8 mouse cellular contexts compared by ENCODE assay signal in the genomic region with DNA sequence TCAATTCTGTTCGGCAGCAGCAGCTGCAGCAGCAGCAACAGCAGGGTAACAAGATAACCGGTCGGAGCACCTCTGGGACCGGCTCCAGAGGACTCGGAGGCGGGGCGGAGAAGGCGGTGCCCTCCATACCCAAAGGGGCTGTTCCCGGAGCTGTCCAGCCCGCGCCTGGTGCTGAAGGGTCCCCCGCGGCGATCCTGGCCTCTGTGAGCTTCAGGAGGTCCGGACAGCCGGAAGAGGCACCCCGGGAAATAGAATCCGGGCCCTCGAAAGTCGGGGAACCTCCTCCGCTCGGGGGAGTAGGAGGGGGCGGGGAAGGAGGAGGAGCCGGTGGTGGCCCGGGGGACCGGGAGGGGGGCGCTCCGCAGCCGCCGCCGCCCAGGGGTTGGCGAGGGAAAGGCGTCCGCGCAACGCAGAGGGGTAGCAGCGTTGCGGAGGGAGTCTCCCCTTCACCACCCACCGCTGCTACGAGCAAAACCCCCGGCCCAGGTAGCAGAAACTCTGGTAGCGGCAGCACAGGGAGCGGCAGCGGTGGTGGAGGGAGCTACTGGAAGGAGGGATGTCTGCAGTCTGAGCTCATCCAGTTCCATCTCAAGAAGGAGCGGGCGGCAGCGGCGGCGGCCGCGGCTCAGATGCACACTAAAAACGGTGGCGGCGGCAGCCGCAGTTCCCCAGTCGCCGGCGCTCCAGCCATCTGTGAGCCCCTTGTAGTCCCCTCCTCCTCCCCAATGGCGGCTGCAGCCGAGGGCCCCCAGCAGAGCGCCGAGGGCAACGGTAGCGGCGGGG. TPM values are rescaled to one million over a fixed set of nuclear protein-coding genes. Genes with fewer than 3 reads are reported as not detected.
A peak's percentile ranks its signal among the peaks of the same experiment; 100 is the strongest.
DNase-seq lines count a peak whose midpoint lies in the region; ATAC-seq lines count a peak whose summit lies in the region.

No protein-coding gene starts in this region.

- H3K9me3 ChIP-seq in megakaryocyte, embryonic 14.5 days, result peaks cover 8% of the 10 kb centered on the region; the same call in 1 of the 2 replicates
- no peaks in the 10 kb centered on the region for H3K9me3 ChIP-seq in embryonic facial prominence, embryonic 14.5 days (ENCODE audit: control insufficient read depth, low read length)
- H3K9me3 ChIP-seq in heart, embryonic 10.5 days, result no peaks in the 10 kb centered on the region
- H3K9me3 ChIP-seq in kidney, embryonic 14.5 days (ENCODE audit: control insufficient read depth, low read length), result no peaks in the 10 kb centered on the region
- no peaks in the 10 kb centered on the region for H3K9me3 ChIP-seq in limb, embryonic 13.5 days
- no peaks in the 10 kb centered on the region for H3K9me3 ChIP-seq in midbrain, embryonic 15.5 days
- H3K9me3 ChIP-seq in stomach, embryonic 15.5 days, result no peaks in the 10 kb centered on the region

- H3K36me3 ChIP-seq in megakaryocyte, embryonic 14.5 days (replicated peaks; ENCODE audit: low read length), result no peaks in the 10 kb centered on the region
- no peaks in the 10 kb centered on the region for H3K36me3 ChIP-seq in embryonic facial prominence, embryonic 14.5 days (ENCODE audit: control insufficient read depth, insufficient read depth, low read length)
- H3K36me3 ChIP-seq in heart, embryonic 10.5 days, result no peaks in the 10 kb centered on the region
- no peaks in the 10 kb centered on the region for H3K36me3 ChIP-seq in kidney, embryonic 14.5 days (ENCODE audit: control insufficient read depth, insufficient read depth, low read length)
- H3K36me3 ChIP-seq in limb, embryonic 13.5 days, result no peaks in the 10 kb centered on the region
- no peaks in the 10 kb centered on the region for H3K36me3 ChIP-seq in midbrain, embryonic 15.5 days (replicated peaks)
- no peaks in the 10 kb centered on the region for H3K36me3 ChIP-seq in stomach, embryonic 15.5 days

- H3K4me3 ChIP-seq in megakaryocyte, embryonic 14.5 days (replicated peaks), result peak overlapping the region; percentile 86
- H3K4me3 ChIP-seq in embryonic facial prominence, embryonic 14.5 days (ENCODE audit: low read depth, low read length), result peak overlapping the region; percentile 57
- peak overlapping the region; percentile 66 for H3K4me3 ChIP-seq in heart, embryonic 10.5 days
- peak overlapping the region; percentile 46 for H3K4me3 ChIP-seq in kidney, embryonic 14.5 days (ENCODE audit: low read length)
- H3K4me3 ChIP-seq in limb, embryonic 13.5 days, result peak overlapping the region; percentile 55
- peak overlapping the region; percentile 79 for H3K4me3 ChIP-seq in midbrain, embryonic 15.5 days
- H3K4me3 ChIP-seq in stomach, embryonic 15.5 days (replicated peaks), result peak overlapping the region; percentile 53

- WGBS in embryonic facial prominence, embryonic 14.5 days, result under 1% methylated on average over 42 of the region's 65 CpGs
- WGBS in heart, embryonic 10.5 days, result 1% methylated on average over 62 of the region's 65 CpGs
- under 1% methylated on average over 56 of the region's 65 CpGs for WGBS in kidney, embryonic 14.5 days
- under 1% methylated on average over 64 of the region's 65 CpGs for WGBS in limb, embryonic 13.5 days
- WGBS in midbrain, embryonic 15.5 days, result under 1% methylated on average over 64 of the region's 65 CpGs
- WGBS in stomach, embryonic 15.5 days, result under 1% methylated on average over 63 of the region's 65 CpGs

- no peak for ATAC-seq in megakaryocyte, adult 5-6 weeks (ENCODE audit: poor library complexity, severe bottlenecking)
- ATAC-seq in embryonic facial prominence, embryonic 14.5 days (ENCODE audit: low read depth), result peak; percentile 88
- peak; percentile 95 for ATAC-seq in kidney, embryonic 14.5 days (ENCODE audit: low FRiP score, low TSS enrichment)
- peak; percentile 91 for ATAC-seq in limb, embryonic 13.5 days (ENCODE audit: low FRiP score, low read depth)
- ATAC-seq in midbrain, embryonic 15.5 days (replicated peaks), result peak; percentile 70
- peak; percentile 92 for ATAC-seq in stomach, embryonic 15.5 days (ENCODE audit: insufficient read depth, low FRiP score, low read depth)

- H3K9ac ChIP-seq in embryonic facial prominence, embryonic 14.5 days (ENCODE audit: low read depth, low read length), result peak overlapping the region; percentile 42
- peak overlapping the region; percentile 18; the same call in 1 of the 2 replicates for H3K9ac ChIP-seq in kidney, embryonic 14.5 days (ENCODE audit: low read depth, low read length)
- H3K9ac ChIP-seq in limb, embryonic 13.5 days, result peak overlapping the region; percentile 31; the same call in 1 of the 2 replicates
- H3K9ac ChIP-seq in midbrain, embryonic 15.5 days, result peak overlapping the region; percentile 81
- no peak overlapping the region for H3K9ac ChIP-seq in stomach, embryonic 15.5 days

- H3K27ac ChIP-seq in embryonic facial prominence, embryonic 14.5 days (replicated peaks; ENCODE audit: low read depth, low read length), result no peak overlapping the region; the same call in 1 of the 2 replicates
- H3K27ac ChIP-seq in heart, embryonic 10.5 days, result no peak overlapping the region
- no peak overlapping the region for H3K27ac ChIP-seq in kidney, embryonic 14.5 days (ENCODE audit: low read depth, low read length)
- no peak overlapping the region for H3K27ac ChIP-seq in limb, embryonic 13.5 days
- H3K27ac ChIP-seq in midbrain, embryonic 15.5 days, result peak overlapping the region; percentile 96
- H3K27ac ChIP-seq in stomach, embryonic 15.5 days, result no peak overlapping the region

- H3K4me2 ChIP-seq in embryonic facial prominence, embryonic 14.5 days (ENCODE audit: low read depth, low read length), result peak overlapping the region; percentile 93
- peak overlapping the region; percentile 91 for H3K4me2 ChIP-seq in kidney, embryonic 14.5 days (replicated peaks; ENCODE audit: low read depth, low read length)
- H3K4me2 ChIP-seq in limb, embryonic 13.5 days (replicated peaks), result peak overlapping the region; percentile 97
- H3K4me2 ChIP-seq in midbrain, embryonic 15.5 days, result peak overlapping the region; percentile 80
- peak overlapping the region; percentile 95 for H3K4me2 ChIP-seq in stomach, embryonic 15.5 days

- H3K27me3 ChIP-seq in megakaryocyte, embryonic 14.5 days (replicated peaks), result peaks cover 50% of the 10 kb centered on the region
- peaks cover 64% of the 10 kb centered on the region for H3K27me3 ChIP-seq in embryonic facial prominence, embryonic 14.5 days (replicated peaks; ENCODE audit: control insufficient read depth, insufficient read depth, low read length)
- H3K27me3 ChIP-seq in heart, embryonic 10.5 days (ENCODE audit: insufficient read depth, poor library complexity, severe bottlenecking), result peaks cover 63% of the 10 kb centered on the region
- H3K27me3 ChIP-seq in kidney, embryonic 14.5 days (ENCODE audit: control insufficient read depth, insufficient read depth, low read length), result peaks cover 53% of the 10 kb centered on the region
- H3K27me3 ChIP-seq in limb, embryonic 13.5 days, result peaks cover 76% of the 10 kb centered on the region
- no peaks in the 10 kb centered on the region for H3K27me3 ChIP-seq in midbrain, embryonic 15.5 days (replicated peaks)
- peaks cover 38% of the 10 kb centered on the region for H3K27me3 ChIP-seq in stomach, embryonic 15.5 days (replicated peaks)

- peaks cover 27% of the 10 kb centered on the region for H3K4me1 ChIP-seq in megakaryocyte, embryonic 14.5 days
- H3K4me1 ChIP-seq in embryonic facial prominence, embryonic 14.5 days (ENCODE audit: control insufficient read depth, insufficient read depth, low read length), result peaks cover 7% of the 10 kb centered on the region; the same call in 1 of the 2 replicates
- peaks cover 28% of the 10 kb centered on the region for H3K4me1 ChIP-seq in heart, embryonic 10.5 days
- 0 out of 2 replicates have a peak, but pooled peaks cover 7% of the 10 kb centered on the region for H3K4me1 ChIP-seq in kidney, embryonic 14.5 days (ENCODE audit: control insufficient read depth, insufficient read depth, low read length)
- H3K4me1 ChIP-seq in limb, embryonic 13.5 days, result peaks cover 30% of the 10 kb centered on the region
- peaks cover 43% of the 10 kb centered on the region for H3K4me1 ChIP-seq in midbrain, embryonic 15.5 days
- peaks cover 20% of the 10 kb centered on the region for H3K4me1 ChIP-seq in stomach, embryonic 15.5 days

- DNase-seq in embryonic facial prominence, embryonic 14.5 days (ENCODE audit: low spot score), result peak; percentile 91
- DNase-seq in heart, embryonic 10.5 days (ENCODE audit: low spot score), result peak; percentile 90

RNA-seq across cellular contexts. Expression of gene Soga3, which starts 3.4 kb away (rescaled TPM):
- 1.3 TPM in 1 of 2 replicates, not detected in the other for polyA plus RNA-seq in megakaryocyte, embryonic 14.5 days (2012; ENCODE audit: insufficient read depth, low replicate concordance)
- not detected in 2 replicates for total RNA-seq in megakaryocyte, adult 5-6 weeks (2015)
- total RNA-seq in megakaryocyte, adult 5-6 weeks (2017), result not detected in 2 replicates
- polyA plus RNA-seq in embryonic facial prominence, embryonic 14.5 days (2014; fragmentation: Nextera tagmentation; extraction: Ambion mirVana), result 5.0 TPM in 2 replicates
- 0.36 and 0.82 TPM in 2 replicates for polyA plus RNA-seq in heart, embryonic 10.5 days (2016; fragmentation: Nextera tagmentation; extraction: Ambion mirVana)
- polyA plus RNA-seq in kidney, embryonic 14.5 days (2014; fragmentation: Nextera tagmentation; extraction: Ambion mirVana), result 0.44 and 0.66 TPM in 2 replicates
- 0.94 and 1.5 TPM in 2 replicates for polyA plus RNA-seq in limb, embryonic 13.5 days (2015; fragmentation: Nextera tagmentation; extraction: Ambion mirVana)
- polyA plus RNA-seq in midbrain, embryonic 15.5 days (2015; fragmentation: Nextera tagmentation; extraction: Ambion mirVana), result 112 and 119 TPM in 2 replicates
- 3.2 and 4.2 TPM in 2 replicates for polyA plus RNA-seq in stomach, embryonic 15.5 days (2015; fragmentation: Nextera tagmentation; extraction: Ambion mirVana)

RNA-seq across cellular contexts. Expression of gene Gm49353, which starts 51.7 kb away (rescaled TPM):
- polyA plus RNA-seq in megakaryocyte, embryonic 14.5 days (2012; ENCODE audit: insufficient read depth, low replicate concordance), result not detected in 2 replicates
- not detected in 2 replicates for total RNA-seq in megakaryocyte, adult 5-6 weeks (2015)
- total RNA-seq in megakaryocyte, adult 5-6 weeks (2017), result not detected in 2 replicates
- 0.51 and 1.1 TPM in 2 replicates for polyA plus RNA-seq in embryonic facial prominence, embryonic 14.5 days (2014; fragmentation: Nextera tagmentation; extraction: Ambion mirVana)
- polyA plus RNA-seq in heart, embryonic 10.5 days (2016; fragmentation: Nextera tagmentation; extraction: Ambion mirVana), result not detected in 2 replicates
- not detected in 2 replicates for polyA plus RNA-seq in kidney, embryonic 14.5 days (2014; fragmentation: Nextera tagmentation; extraction: Ambion mirVana)
- polyA plus RNA-seq in limb, embryonic 13.5 days (2015; fragmentation: Nextera tagmentation; extraction: Ambion mirVana), result 0.65 TPM in 1 of 2 replicates, not detected in the other
- polyA plus RNA-seq in midbrain, embryonic 15.5 days (2015; fragmentation: Nextera tagmentation; extraction: Ambion mirVana), result 10.6 and 12.3 TPM in 2 replicates
- polyA plus RNA-seq in stomach, embryonic 15.5 days (2015; fragmentation: Nextera tagmentation; extraction: Ambion mirVana), result 1.5 and 2.0 TPM in 2 replicates

Comparison
In these comparisons a context has a peak if more than half of its experiments do, and no peak if none do; other contexts are left out.
1. RNA of gene Soga3, which starts 3.4 kb away (polyA plus RNA-seq): 112 to 119 TPM in midbrain, embryonic 15.5 days; 5.0 TPM in embryonic facial prominence, embryonic 14.5 days, 3.2 to 4.2 TPM in stomach, embryonic 15.5 days, 0.94 to 1.5 TPM in limb, embryonic 13.5 days, 1.3 TPM in megakaryocyte, embryonic 14.5 days, 0.36 to 0.82 TPM in heart, embryonic 10.5 days and 0.44 to 0.66 TPM in kidney, embryonic 14.5 days; every median in the first group is over 10 times any median in the second.
2. Peak in every context shown above with its lines, with median percentiles within 50 percentile points of each other: H3K4me3 ChIP-seq and H3K4me2 ChIP-seq.